Mouse (Mus musculus) cortical plate, adult 2 months (tissue): ENCODE results near the gene Mpp2. TPM values are rescaled to one million over a fixed set of nuclear protein-coding genes. Genes with fewer than 3 reads are reported as not detected.
A peak's percentile ranks its signal among the peaks of the same experiment; 100 is the strongest.

Experiments used
- H3K27ac ChIP-seq: fragments of 200-500 bp; 2 replicates; pipeline ENCODE4 v1.5.1; 2012; ENCODE audit warnings: low read length, control low read depth, inconsistent platforms; ENCODE audit not compliant: insufficient read depth
- H3K4me1 ChIP-seq: fragments of 200-500 bp; 2 replicates; pipeline ENCODE4 v1.6.1; 2011; ENCODE audit warnings: low read length; ENCODE audit not compliant: control insufficient read depth, insufficient read depth
- H3K4me3 ChIP-seq: fragments of 200-500 bp; 2 replicates; pipeline ENCODE4 v1.5.1; 2011; ENCODE audit warnings: mild to moderate bottlenecking, low read length, control low read depth; ENCODE audit not compliant: insufficient read depth
- CTCF ChIP-seq: fragments of 200-500 bp; IDR thresholded peaks from 2 replicates; pipeline ENCODE4 v1.5.1; 2011; ENCODE audit warnings: mild to moderate bottlenecking, control low read depth, low read length; ENCODE audit not compliant: insufficient read depth; ENCODE audit errors: extremely low read depth
- POLR2A ChIP-seq: fragments of 200-500 bp; IDR thresholded peaks from 2 replicates; pipeline ENCODE4 v1.6.1; 2011; ENCODE audit warnings: mild to moderate bottlenecking, low read length, control low read depth; ENCODE audit not compliant: insufficient read depth; ENCODE audit errors: extremely low read depth
- polyA plus RNA-seq: library from polyadenylated mRNA; depleted of rRNA; stranded (reverse); fragments of >200 nt; gene quantifications from 2 replicates; pipeline ENCODE4 v1.2.3, GENCODE M21; 2012

The Mpp2 gene
- polyA plus RNA-seq, 1 experiment = 128 TPM

DNA sequence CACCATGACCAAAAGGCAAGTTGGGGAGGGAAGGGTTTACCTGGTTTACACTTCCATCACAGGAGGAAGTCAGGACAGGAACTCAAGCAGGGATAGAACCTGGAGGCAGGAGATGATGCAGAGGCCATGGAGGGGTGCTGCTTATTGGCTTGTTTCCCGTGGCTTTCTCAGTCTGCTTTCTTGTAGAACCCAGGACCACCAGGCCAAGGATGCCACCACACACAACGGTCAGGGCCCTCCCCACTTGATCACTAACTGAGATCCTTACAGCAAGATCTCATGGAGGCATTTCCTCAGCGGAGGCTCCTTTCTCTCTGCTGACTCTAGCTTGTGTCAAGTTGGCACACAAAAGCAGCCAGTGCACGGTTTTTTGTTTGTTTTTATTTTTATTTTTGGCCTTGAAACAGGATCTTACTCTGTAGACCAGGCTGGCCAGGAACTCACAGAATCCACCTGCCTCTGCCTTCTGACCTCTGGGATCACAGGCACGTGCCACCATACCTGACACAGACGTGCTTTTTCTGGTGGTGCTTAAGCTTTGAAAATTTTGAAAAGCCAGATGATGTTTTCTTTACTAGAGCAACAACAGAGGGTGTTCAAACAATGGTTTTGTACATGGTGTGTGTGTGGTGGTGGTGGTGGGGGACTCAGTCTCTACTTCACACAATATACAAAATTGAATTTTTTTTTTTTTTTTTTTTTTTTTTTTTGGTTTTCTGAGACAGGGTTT is 60.1 kb downstream of the Mpp2 start, which contains the start of gene Mpp3:
Gene Mpp3 (minus strand): TSS at position 375 of the 730 bp plus-strand sequence.
- Histone ChIP-seq H3K4me3 (peak within 1 kb of the TSS; percentile 90; the same call in 1 of the 2 replicates), H3K4me1 (peaks cover 9% of the 10 kb centered on the region), H3K27ac (no peak within 1 kb of the TSS)
- TF ChIP-seq POLR2A (no peak), CTCF (no peak)

DNA sequence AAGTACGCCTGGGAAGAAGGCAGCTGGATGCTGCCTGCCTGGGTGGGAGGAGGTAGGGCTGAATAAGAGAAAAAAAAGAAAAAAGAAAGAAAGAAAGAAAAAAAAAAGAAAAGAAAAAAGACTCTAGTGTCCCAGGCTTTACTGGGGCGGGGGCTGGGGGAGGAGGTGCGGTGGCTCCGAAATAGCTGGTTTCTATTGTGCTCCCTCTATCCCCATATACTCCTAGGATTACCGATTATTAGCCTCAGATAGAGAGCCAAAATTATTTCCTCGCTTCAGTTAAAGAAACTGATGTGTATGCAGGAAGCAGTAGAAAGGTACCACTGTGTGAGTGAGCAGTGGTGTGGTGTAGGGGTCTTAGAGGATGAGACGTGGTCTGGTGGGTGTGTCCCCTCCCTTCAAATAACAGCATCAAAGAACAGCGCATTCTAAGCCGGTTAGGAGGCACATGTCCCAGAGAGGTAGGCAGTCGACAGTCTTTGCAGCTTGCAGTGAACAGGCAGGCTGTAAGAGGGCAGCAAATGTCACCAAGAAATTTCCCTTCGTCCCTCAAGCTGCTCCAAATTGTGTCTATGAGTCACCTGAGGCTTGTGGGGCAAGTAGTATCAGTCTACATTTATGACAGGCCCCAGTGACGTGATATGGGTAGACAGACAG is 60.8 kb downstream of the Mpp2 start:
- no peak for TF ChIP-seq POLR2A
- TF ChIP-seq CTCF = no peak
- peak overlapping the region; percentile 90 for H3K4me3 ChIP-seq
- H3K27ac ChIP-seq = no peak overlapping the region

DNA sequence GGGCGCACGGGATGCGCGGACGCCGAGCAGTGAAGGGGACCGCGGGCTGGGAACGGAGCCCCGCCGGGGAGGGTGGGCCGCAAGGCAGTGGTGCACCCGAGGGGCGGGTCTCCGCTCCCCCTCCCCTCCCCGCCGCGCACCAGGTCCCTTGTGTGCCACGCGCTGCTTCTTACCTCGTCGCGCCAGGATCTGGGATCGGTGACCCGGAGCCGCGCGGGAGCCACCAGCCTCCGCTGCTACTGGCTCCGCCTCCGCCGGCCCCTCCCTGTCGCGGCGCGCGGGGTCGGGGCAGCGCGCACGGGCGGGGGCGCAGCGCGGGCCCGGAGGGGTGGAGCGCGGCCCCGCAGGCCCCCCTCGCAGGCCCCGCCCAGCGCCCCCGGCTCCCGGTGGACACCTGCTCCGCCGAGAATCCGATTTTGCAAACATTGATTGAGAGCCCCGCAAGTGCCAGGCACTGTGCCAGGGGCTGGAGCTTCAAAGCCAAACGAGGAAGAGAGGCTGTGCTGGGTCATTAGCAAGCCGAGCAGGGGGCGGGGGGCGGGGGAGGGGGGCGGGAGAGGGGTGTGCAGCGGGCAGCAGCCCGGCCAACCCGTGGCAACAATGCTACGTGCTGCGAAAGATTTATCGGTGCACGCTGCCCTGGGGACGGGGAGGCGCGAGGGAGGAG is 61.5 kb downstream of the Mpp2 start:
- peaks cover 9% of the 10 kb centered on the region for H3K4me1 ChIP-seq
- peak overlapping the region; percentile 90 for H3K4me3 ChIP-seq
- TF ChIP-seq CTCF (no peak), POLR2A (0 out of 2 replicates have a peak, but pooled peaks have one; percentile 26)
- 0 out of 2 replicates have a peak overlapping the region, but pooled peaks have one; percentile 68 for H3K27ac ChIP-seq

More for the DNA sequence above, 60.8 kb downstream of the Mpp2 start:
- H3K4me1 ChIP-seq = peaks cover 9% of the 10 kb centered on the region

DNA sequence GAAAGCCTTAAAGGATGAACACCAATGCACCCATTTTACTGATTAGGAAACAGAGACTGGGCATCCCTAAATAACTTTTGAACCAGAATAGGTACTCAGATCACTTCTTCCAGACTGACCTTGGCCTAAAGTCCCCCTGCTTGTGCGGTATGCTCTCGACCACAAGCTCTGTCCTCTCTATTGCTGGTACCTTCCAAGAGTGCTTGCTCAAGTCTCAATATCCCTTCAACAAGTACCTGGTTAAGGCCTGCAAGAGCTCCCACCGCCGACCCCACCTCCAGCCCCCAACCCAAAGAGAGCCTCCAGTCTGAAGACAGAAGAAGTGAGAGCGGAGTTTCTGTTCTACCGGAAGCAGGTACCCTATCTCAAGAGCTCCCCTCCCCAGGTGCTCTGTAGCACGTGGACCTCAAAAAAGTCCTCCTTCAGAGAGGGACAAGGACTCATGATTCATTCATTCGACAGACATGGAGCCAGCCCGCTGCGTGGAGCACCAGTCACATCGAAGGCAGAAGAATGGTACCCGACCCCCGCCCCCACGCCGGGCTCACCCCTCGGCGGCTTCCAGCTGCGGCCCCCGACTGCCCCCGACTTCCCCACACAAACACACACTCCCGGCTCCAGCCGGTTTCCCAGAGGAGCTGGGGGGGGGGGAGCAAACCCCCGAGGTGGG is 62.2 kb downstream of the Mpp2 start:
- H3K4me1 ChIP-seq = peaks cover 9% of the 10 kb centered on the region
- peak overlapping the region; percentile 90 for H3K4me3 ChIP-seq
- no peak for TF ChIP-seq POLR2A
- TF ChIP-seq CTCF = no peak
- H3K27ac ChIP-seq = 0 out of 2 replicates have a peak overlapping the region, but pooled peaks have one; percentile 68

DNA sequence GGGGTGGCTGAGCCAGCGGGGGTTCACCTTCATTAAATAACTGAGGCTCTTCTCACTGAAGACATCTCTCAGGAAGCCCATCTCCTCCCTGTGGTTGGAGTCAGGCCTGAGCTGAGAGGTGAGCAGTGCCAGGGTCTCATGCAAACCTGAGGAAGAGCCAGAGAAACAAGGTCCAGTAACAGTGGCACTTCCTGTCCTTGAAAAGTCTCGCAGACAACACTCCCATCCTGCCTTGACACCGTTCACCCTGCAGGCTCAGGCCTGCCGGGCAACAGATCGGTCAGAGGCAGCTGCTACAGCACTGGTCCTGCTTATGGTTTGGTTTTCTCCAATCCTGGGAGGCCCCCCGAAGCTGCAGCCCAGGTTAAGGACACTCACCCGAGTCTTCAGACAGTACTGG is 63.0 kb downstream of the Mpp2 start:
- Histone ChIP-seq H3K4me1 (peaks cover 9% of the 10 kb centered on the region), H3K4me3 (peak overlapping the region; percentile 90), H3K27ac (no peak overlapping the region)
- TF ChIP-seq CTCF (no peak), POLR2A (no peak)

DNA sequence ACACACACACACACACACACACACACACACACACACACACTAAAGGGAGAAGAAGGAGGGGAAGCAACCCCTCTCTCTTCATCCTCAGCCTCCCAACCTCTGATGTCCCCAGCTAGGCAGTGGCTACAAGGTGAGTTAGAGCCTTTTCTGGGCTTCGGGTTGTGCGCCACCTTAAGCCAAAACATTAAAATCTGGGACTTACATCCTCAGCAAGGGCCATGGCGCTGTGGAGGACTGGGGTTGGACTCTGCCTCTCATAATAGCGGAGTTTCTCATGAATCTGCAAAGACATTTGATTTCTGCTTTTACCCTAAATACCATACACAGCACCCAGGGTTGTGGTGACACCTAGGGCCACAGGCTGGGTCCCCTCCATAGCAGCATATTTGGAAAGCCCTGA is 63.4 kb downstream of the Mpp2 start:
- Histone ChIP-seq H3K4me1 (peaks cover 9% of the 10 kb centered on the region), H3K4me3 (peak overlapping the region; percentile 90), H3K27ac (no peak overlapping the region)
- TF ChIP-seq CTCF = no peak
- TF ChIP-seq POLR2A = no peak

DNA sequence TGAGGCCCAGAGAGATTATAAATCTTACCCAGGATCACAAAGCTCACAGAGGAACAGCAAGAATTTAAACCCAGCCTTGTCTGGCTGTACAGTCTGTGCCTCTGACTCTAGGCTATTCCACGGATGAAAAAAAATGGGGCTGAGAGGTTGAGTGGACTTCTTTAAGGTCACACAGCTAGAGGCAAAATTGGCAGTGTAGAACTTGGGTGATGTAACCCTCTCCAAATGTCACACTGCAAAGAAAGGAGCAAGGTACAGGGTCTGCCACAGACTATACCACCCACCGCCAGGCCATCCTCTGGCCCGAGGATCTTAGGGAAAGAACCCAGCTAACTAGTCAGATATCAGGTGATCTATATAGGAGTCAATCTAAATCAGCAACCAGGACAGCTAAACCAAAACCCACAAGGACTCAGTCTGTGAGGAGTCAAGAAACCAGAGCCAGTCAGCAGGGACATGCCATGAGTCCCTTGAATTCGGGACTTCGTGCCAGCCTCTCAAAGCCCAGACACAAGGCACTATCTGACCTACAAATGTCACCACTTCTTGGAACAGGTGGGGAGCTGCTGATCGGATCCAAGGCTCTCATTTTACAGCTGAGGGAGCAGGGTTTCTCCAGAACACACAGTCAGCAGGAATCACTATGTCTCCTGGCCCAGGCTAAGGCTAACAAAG is 64.1 kb downstream of the Mpp2 start:
- H3K27ac ChIP-seq = 0 out of 2 replicates have a peak overlapping the region, but pooled peaks have one; percentile 15
- peak overlapping the region; percentile 90 for H3K4me3 ChIP-seq
- TF ChIP-seq POLR2A (no peak), CTCF (no peak)
- H3K4me1 ChIP-seq = peaks cover 9% of the 10 kb centered on the region

DNA sequence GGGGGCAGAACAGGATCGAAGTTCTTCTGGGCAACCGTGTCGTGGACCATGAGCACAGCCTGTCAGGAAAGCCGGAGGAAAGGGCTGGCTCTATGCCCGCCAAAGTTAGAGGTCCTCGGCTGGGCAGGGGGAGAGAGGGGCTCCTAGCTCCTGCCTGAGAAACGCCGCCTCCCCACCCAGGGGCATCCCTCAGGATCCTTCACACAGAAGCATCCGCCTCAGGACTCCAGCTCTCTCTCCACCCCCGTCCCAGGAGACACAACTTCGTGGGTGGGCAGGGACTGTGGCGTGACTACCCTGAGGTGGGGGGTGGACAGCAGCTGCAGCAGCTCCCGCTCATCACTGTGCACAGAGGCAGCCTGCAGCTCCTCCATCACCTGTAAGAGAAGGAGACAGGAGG is 64.9 kb downstream of the Mpp2 start:
- Histone ChIP-seq H3K27ac (no peak overlapping the region), H3K4me3 (no peak overlapping the region), H3K4me1 (peaks cover 9% of the 10 kb centered on the region)
- TF ChIP-seq CTCF (no peak), POLR2A (no peak)
